Mouse (Mus musculus) neural tube, embryonic 15.5 days (tissue): ENCODE data around the gene Timm10b. TPM values are rescaled to one million over a fixed set of nuclear protein-coding genes. Genes with fewer than 3 reads are reported as not detected.

ENCODE experiments used
- ATAC-seq: fragments of 200-750 bp; cut with Nextera tagmentation; 2 replicates; pipeline ENCODE4 v1.8.0; 2017; ENCODE audit warnings: mild to moderate bottlenecking, moderate TSS enrichment, moderate library complexity; ENCODE audit not compliant: low FRiP score
- H3K27ac ChIP-seq: fragments of 300-500 bp; sonication (generic); replicated peaks from 2 replicates; pipeline ENCODE4 v1.5.1; 2015; ENCODE audit warnings: mild to moderate bottlenecking, inconsistent platforms
- H3K27me3 ChIP-seq: fragments of 300-500 bp; sonication (generic); replicated peaks from 2 replicates; pipeline ENCODE4 v1.6.1; 2015; ENCODE audit warnings: inconsistent platforms
- H3K36me3 ChIP-seq: fragments of 300-500 bp; sonication (generic); 2 replicates; pipeline ENCODE4 v1.6.1; 2015; ENCODE audit warnings: inconsistent platforms
- H3K4me1 ChIP-seq: fragments of 300-500 bp; sonication (generic); 2 replicates; pipeline ENCODE4 v1.6.1; 2015; ENCODE audit warnings: inconsistent platforms
- H3K4me2 ChIP-seq: fragments of 300-500 bp; sonication (generic); 2 replicates; pipeline ENCODE4 v1.6.1; 2015; ENCODE audit warnings: inconsistent platforms, mild to moderate bottlenecking, moderate library complexity
- H3K4me3 ChIP-seq: fragments of 300-500 bp; sonication (generic); replicated peaks from 2 replicates; pipeline ENCODE4 v1.5.1; 2015; ENCODE audit warnings: mild to moderate bottlenecking, inconsistent platforms
- H3K9ac ChIP-seq: fragments of 300-500 bp; sonication (generic); replicated peaks from 2 replicates; pipeline ENCODE4 v1.6.1; 2015; ENCODE audit warnings: mild to moderate bottlenecking, inconsistent platforms
- H3K9me3 ChIP-seq: fragments of 300-500 bp; sonication (generic); replicated peaks from 2 replicates; pipeline ENCODE4 v1.6.1; 2016; ENCODE audit warnings: inconsistent platforms
- WGBS: fragments of 180-500 bp; shearing (Covaris S2); methylation state at CpG from one replicate; pipeline ENCODE4 v1.1.7; 2015; ENCODE audit warnings: mixed read lengths; 5-methylcytosine and 5-hydroxymethylcytosine counted together
- polyA plus RNA-seq: library from polyadenylated mRNA; unstranded; fragments of >200 nt; fragmentation: Nextera tagmentation; extraction: Ambion mirVana; gene quantifications from 2 replicates; pipeline ENCODE4 v1.2.1, GENCODE M21; 2015

Timm10b gene
- polyA plus RNA-seq, 1 experiment from 2014 or later, result 179 TPM

GRCm38 (mm10) chr7:105625397-105625796 is 14.5 kb upstream of the Timm10b start:
- ATAC-seq, result no peak
- Histone ChIP-seq H3K27me3 (no peaks in the 10 kb centered on the region), H3K9ac (no peak overlapping the region), H3K36me3 (peaks cover 48% of the 10 kb centered on the region), H3K4me3 (no peak overlapping the region), H3K4me1 (peaks cover 20% of the 10 kb centered on the region), H3K27ac (no peak overlapping the region), H3K4me2 (no peak overlapping the region), H3K9me3 (no peaks in the 10 kb centered on the region)
- WGBS, result 77% methylated on average over 6 of the region's 6 CpGs

GRCm38 (mm10) chr7:105628633-105629032 is 11.2 kb upstream of the Timm10b start:
- WGBS, result 23% methylated on average over 3 of the region's 3 CpGs
- H3K9ac ChIP-seq, result no peak overlapping the region
- no peak for ATAC-seq

DNA sequence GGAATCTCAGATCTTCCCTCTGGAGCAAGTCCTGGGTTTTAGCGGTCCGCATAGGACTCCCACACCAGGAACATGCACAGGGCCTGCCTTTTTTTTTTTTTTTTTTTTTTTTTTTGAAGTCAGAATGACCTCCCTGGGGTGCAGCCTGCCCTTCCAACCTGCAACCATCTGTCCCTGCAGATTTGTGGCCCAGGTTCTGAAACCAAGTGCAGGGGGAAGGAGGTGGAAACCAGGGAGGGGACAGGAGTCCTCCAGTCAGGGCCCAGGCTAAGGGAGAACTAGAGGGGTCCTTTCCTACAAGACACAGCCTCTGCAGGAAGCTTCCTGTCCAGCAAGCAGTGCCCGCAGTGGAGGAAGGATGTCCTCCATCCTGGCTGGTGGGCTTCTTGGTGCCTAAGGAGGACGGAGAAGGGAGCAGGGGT is 7.3 kb upstream of the Timm10b start:
- H3K4me1 ChIP-seq, result peaks cover 75% of the 10 kb centered on the region
- WGBS, result 12% methylated on average over 4 of the region's 4 CpGs

More at GRCm38 (mm10) chr7:105628633-105629032, 11.2 kb upstream of the Timm10b start:
- peaks cover 45% of the 10 kb centered on the region for H3K4me1 ChIP-seq
- H3K27me3 ChIP-seq, result no peaks in the 10 kb centered on the region
- H3K4me2 ChIP-seq, result no peak overlapping the region
- no peak overlapping the region for H3K4me3 ChIP-seq
- H3K27ac ChIP-seq, result 0 out of 2 replicates have a peak overlapping the region, but pooled peaks have one; percentile 33
- H3K36me3 ChIP-seq, result peaks cover 16% of the 10 kb centered on the region
- H3K9me3 ChIP-seq, result no peaks in the 10 kb centered on the region

GRCm38 (mm10) chr7:105633127-105633800 is 6.6 kb upstream of the Timm10b start, which contains the start of gene Trim3:
TSS of gene Trim3 (minus strand) at chr7:105633571.
- Histone ChIP-seq H3K36me3 (peaks cover 21% of the 10 kb centered on the region), H3K9ac (peak within 1 kb of the TSS; percentile 94), H3K27me3 (no peaks in the 10 kb centered on the region), H3K4me3 (peak within 1 kb of the TSS; percentile 95), H3K4me2 (peak within 1 kb of the TSS; percentile 77), H3K9me3 (no peaks in the 10 kb centered on the region), H3K4me1 (peaks cover 75% of the 10 kb centered on the region), H3K27ac (peak within 1 kb of the TSS; percentile 92)
- peak; percentile 91 for ATAC-seq
- WGBS, result under 1% methylated on average over 51 of the region's 71 CpGs

More for the DNA sequence above, 7.3 kb upstream of the Timm10b start:
- peak overlapping the region; percentile 92 for H3K27ac ChIP-seq
- H3K4me3 ChIP-seq, result peak overlapping the region; percentile 95
- H3K27me3 ChIP-seq, result no peaks in the 10 kb centered on the region
- H3K9me3 ChIP-seq, result no peaks in the 10 kb centered on the region
- peak; percentile 19 for ATAC-seq
- peak overlapping the region; percentile 94 for H3K9ac ChIP-seq
- peak overlapping the region; percentile 77 for H3K4me2 ChIP-seq
- peaks cover 15% of the 10 kb centered on the region for H3K36me3 ChIP-seq

- no peak for ATAC-seq
- Histone ChIP-seq H3K36me3 (peaks cover 21% of the 10 kb centered on the region), H3K4me3 (peak overlapping the region; percentile 95), H3K9ac (peak overlapping the region; percentile 94), H3K9me3 (no peaks in the 10 kb centered on the region), H3K27me3 (no peaks in the 10 kb centered on the region), H3K4me2 (peak overlapping the region; percentile 77), H3K4me1 (peaks cover 73% of the 10 kb centered on the region), H3K27ac (peak overlapping the region; percentile 92)
- 4% methylated on average over 10 of the region's 10 CpGs for WGBS
Observed at GRCm38 (mm10) chr7:105633801-105634135, 6.1 kb upstream of the Timm10b start.

DNA sequence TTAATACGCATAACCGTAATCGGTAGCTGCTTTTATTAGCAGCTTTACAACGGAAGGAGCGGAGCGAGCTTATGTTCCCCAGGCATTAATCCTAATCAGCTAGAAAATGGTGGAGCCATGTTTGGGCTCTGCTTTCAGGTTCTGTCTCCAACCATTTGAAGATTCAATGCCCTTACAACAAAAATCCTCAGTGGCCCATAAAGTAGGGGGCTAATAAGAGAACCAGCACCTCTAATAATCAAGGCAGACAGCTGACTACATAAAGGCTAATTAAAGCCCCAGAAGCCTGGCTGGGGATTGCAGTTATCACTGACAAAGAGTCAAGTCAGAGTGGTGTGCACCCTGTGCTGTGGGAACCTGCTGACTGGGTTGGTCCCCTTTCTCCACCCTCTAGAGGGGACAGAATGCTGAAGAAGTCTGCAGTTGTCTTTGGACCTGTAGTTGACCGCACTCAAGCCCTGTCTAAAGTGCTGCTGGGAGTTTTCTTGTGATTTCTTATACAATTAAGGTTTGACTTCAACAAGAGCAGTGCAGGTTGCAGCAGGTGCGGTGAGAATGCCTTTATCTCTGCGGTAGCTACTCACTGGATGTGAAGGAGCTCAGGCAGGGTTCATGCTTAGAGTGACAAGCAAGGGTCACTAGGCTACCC is 5.5 kb upstream of the Timm10b start:
- Histone ChIP-seq H3K27ac (peak overlapping the region; percentile 92), H3K4me3 (peak overlapping the region; percentile 95), H3K4me2 (peak overlapping the region; percentile 77), H3K36me3 (peaks cover 21% of the 10 kb centered on the region), H3K9ac (peak overlapping the region; percentile 94), H3K27me3 (no peaks in the 10 kb centered on the region), H3K9me3 (no peaks in the 10 kb centered on the region), H3K4me1 (peaks cover 73% of the 10 kb centered on the region)
- ATAC-seq, result peak; percentile 5; the same call in 1 of the 2 replicates
- 31% methylated on average over 9 of the region's 9 CpGs for WGBS

DNA sequence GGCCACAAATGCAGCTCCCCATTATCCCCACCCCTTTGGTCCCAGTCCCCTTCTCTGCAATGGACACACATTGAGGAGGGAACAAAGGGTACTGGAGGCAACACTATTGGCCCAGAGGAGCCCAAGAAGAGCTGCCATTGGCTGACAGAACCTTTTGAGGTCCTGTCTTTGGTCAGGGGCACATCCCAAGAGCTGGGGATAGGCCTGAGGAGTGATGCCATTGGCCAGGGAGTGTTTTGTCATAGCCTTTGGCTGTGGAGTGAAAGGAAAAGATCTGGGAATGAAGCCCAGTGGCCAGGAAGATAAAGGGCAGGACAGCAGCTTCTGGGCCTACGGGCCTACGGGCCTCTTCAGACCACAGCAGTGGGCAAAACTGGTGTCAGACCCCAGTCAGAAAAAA is 4.1 kb upstream of the Timm10b start:
- 96% methylated on average over 2 of the region's 2 CpGs for WGBS

DNA sequence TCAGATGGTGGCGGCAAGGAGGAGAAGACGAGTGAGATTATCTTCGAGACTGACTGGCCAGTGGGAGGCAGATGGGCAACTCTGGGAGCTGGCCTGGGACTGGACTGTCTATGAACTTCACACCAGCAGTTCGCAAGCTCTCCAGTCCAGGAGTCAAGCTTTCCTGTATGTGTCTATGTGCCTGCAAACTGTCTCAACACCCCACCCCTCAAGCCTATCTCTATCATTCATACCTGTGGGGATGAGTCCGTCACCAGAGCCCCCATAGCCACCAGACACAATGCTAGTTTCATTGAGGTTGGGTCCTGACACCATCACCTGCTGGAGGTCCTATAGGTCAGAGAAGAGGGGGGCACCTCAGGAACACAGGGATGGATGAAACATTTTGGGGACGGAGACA is 1.1 kb upstream of the Timm10b start:
- Histone ChIP-seq H3K27ac (no peak overlapping the region), H3K27me3 (no peaks in the 10 kb centered on the region), H3K36me3 (peaks cover 28% of the 10 kb centered on the region), H3K4me3 (0 out of 2 replicates have a peak overlapping the region, but pooled peaks have one; percentile 56), H3K4me2 (peak overlapping the region; percentile 98; the same call in 1 of the 2 replicates), H3K9ac (no peak overlapping the region), H3K4me1 (peaks cover 62% of the 10 kb centered on the region), H3K9me3 (no peaks in the 10 kb centered on the region)
- 96% methylated on average over 6 of the region's 6 CpGs for whole genome bisulfite sequencing
- ATAC-seq, result no peak

More for the DNA sequence above, 4.1 kb upstream of the Timm10b start:
- Histone ChIP-seq H3K9me3 (no peaks in the 10 kb centered on the region), H3K4me3 (no peak overlapping the region), H3K9ac (0 out of 2 replicates have a peak overlapping the region, but pooled peaks have one; percentile 0), H3K27ac (peak overlapping the region; percentile 92), H3K4me1 (peaks cover 69% of the 10 kb centered on the region), H3K27me3 (no peaks in the 10 kb centered on the region), H3K36me3 (peaks cover 21% of the 10 kb centered on the region), H3K4me2 (no peak overlapping the region)
- ATAC-seq, result no peak

- no peaks in the 10 kb centered on the region for H3K27me3 ChIP-seq
- H3K4me3 ChIP-seq, result peak overlapping the region; percentile 56
- WGBS, result 75% methylated on average over 9 of the region's 9 CpGs
- no peak overlapping the region for H3K27ac ChIP-seq
- H3K4me1 ChIP-seq, result peaks cover 57% of the 10 kb centered on the region
- H3K36me3 ChIP-seq, result peaks cover 30% of the 10 kb centered on the region
- no peak for ATAC-seq
- peak overlapping the region; percentile 98 for H3K4me2 ChIP-seq
- H3K9me3 ChIP-seq, result no peaks in the 10 kb centered on the region
- H3K9ac ChIP-seq, result peak overlapping the region; percentile 88
Observed at GRCm38 (mm10) chr7:105639304-105639703, 552 bp upstream of the Timm10b start.

DNA sequence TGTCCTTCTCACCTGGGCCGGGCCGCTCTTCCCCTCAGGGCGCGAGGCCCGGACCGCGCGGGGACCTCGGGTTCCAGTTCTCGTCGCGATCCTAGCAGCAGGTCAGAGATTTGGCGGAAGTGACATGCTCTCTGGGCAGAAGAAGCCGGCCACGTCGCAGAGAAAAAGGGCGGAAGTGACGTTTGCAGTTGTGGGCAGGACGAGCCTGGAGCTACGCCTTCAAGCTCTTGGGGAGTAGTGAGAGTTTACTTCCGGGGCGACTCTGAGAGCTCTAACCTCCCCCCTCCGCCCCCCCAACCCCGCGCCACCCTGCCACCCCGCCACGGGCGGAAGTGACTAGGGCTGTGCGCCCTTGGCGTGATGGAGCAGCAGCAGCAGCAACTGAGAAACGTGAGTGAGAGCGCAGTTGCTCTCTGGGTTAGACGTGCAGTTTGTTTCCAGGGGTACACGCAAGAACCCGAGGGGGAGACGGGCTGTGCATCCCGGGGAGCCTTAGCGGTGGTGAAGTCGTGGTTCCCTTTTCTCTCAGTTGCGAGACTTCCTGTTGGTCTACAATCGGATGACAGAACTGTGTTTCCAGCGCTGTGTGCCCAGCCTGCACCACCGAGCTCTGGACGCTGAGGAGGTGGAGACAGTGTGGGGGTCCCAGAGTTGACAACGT is 507 bp downstream of the Timm10b start, which contains the start of the genes Arfip2 and Gm45799:
TSS of gene Arfip2 (minus strand) at position 184 of the 661 bp plus-strand sequence.
TSS of gene Gm45799 (plus strand) at position 320 of the 661 bp plus-strand sequence.
- H3K4me2 ChIP-seq, result peak within 1 kb of the TSS; percentile 98
- H3K9ac ChIP-seq, result peak within 1 kb of the TSS; percentile 88
- H3K9me3 ChIP-seq, result no peaks in the 10 kb centered on the region
- H3K4me3 ChIP-seq, result peak within 1 kb of the TSS; percentile 56
- peaks cover 46% of the 10 kb centered on the region for H3K4me1 ChIP-seq
- H3K27me3 ChIP-seq, result no peaks in the 10 kb centered on the region
- under 1% methylated on average over 45 of the region's 45 CpGs for WGBS
- H3K36me3 ChIP-seq, result peaks cover 36% of the 10 kb centered on the region
- peak within 1 kb of the TSS; percentile 91 for H3K27ac ChIP-seq
- peak; percentile 96 for ATAC-seq

DNA sequence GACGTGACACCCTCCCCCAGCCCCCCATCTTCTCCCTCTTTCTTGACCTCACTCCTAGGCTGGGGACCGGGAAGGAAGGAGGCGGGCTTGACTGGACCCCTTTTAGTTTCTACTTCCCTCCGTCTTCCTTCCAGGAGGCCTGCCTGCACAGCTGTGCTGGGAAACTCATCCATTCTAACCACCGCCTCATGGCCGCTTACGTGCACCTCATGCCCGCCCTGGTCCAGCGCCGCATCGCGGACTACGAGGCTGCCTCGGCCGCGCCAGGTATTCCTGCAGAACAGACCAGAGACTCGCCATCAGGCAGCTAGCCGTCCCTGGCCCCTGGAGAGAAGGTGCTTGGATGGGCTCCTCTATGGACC is 1.0 kb downstream of the Timm10b start:
- WGBS, result under 1% methylated on average over 18 of the region's 18 CpGs
- Histone ChIP-seq H3K4me3 (peak overlapping the region; percentile 56), H3K9me3 (no peaks in the 10 kb centered on the region), H3K27ac (peak overlapping the region; percentile 91), H3K4me1 (peaks cover 42% of the 10 kb centered on the region), H3K9ac (peak overlapping the region; percentile 81), H3K4me2 (peak overlapping the region; percentile 98), H3K27me3 (no peaks in the 10 kb centered on the region), H3K36me3 (peaks cover 36% of the 10 kb centered on the region)
- ATAC-seq, result no peak; the same call in 1 of the 2 replicates
